Mouse (Mus musculus): ENCODE measurements around the gene Map1s. TPM values are rescaled to one million over a fixed set of nuclear protein-coding genes. Genes with fewer than 3 reads are reported as not detected.
A peak's percentile ranks its signal among the peaks of the same experiment; 100 is the strongest.
"Not testable (repeated sequence)": the region's sequence is repeated elsewhere in the genome, so short reads cannot be mapped to it uniquely, and the experiment has no call there.

Gene Map1s
- polyA plus RNA-seq, 1 experiment from 2014 or later = 39.5 TPM

DNA sequence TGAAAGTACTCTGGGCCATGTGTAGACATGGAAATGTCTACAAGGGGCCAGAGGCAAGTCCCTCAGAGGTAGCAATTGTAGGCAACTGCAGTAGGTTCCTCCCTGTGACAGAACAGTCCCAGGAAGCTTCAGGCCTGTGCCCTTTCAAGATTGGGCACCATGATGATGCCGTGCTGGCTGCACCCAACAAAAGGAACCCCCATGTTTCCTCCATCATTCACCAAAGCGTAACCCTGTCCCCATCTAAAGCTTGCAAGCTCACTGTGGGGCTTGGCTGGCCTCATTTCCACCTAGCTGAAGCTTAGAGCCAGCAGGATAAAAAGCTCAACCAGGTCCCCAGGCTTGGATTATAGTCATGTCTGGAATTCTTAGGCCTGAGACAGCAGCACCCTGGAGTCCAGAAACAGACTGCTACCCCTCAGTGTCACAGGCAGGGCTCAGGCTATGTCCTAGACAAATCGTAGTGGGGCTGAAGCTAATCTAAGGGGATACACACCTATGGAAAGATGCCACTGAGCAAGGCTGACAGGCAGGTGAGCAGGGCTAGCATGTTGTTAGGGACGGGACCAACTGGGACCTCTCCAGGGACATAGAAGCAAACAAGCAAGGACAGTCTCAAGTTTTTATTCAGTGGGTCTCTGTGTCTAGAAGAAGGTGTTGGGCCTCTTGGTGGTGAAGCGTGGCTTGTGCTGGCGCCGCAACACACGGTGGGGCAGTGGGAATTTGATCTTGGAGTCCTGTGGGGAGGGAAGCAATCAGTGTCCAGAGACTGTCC lies 10.8 kb upstream of the Map1s start:
- Histone ChIP-seq H3K36me3 (peaks cover 17% of the 10 kb centered on the region), H3K9me3 (no peaks in the 10 kb centered on the region), H3K4me3 (replicated peaks) (no peak overlapping the region; the same call in 1 of the 2 replicates), H3K4me1 (peaks cover 29% of the 10 kb centered on the region), H3K4me2 (no peak overlapping the region), H3K27ac (no peak overlapping the region), H3K9ac (no peak overlapping the region), H3K27me3 (replicated peaks) (peaks cover 37% of the 10 kb centered on the region)
- WGBS = 90% methylated on average over 8 of the region's 8 CpGs
- ATAC-seq (ENCODE audit: insufficient read depth, low FRiP score, low read depth) = no peak

DNA sequence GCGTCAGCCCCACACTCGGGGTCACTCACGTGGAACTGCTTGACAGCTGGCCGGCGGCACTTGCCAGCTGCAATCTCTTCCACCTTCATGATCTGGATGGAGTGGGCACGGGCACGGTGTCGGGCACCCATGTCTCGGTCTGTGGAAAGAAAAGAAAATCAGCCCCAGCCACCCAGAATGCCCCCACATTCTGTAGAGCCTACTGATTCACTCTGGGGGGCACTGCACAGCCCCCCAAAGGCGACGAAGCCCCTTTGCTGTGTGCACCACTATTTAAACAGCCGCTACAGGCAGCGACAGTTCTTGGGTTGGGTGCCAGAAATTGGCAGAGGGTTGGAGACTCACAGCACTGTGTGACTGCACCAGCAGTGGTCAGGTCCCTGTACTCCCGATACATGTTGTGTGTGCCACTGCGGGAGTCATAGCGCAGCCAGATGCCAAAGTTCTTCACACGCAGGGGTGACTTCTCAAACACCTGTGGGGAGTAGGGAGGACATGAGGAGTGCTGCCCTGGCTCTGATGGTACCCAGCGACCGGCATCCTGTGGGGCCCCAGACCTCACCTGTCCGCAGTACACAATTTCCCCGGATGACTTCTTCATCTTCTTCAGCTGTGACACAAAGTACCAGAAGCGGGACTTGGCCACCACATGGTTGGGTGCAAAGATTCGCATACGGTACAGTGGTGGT lies 10.0 kb upstream of the Map1s start:
- not testable (repeated sequence) for H3K27ac ChIP-seq; H3K9me3 ChIP-seq; H3K9ac ChIP-seq; ATAC-seq (ENCODE audit: insufficient read depth, low FRiP score, low read depth)
- Histone ChIP-seq H3K4me1 (peaks cover 29% of the 10 kb centered on the region), H3K4me2 (peak overlapping the region; percentile 88), H3K4me3 (replicated peaks) (peak overlapping the region; percentile 89), H3K36me3 (peaks cover 17% of the 10 kb centered on the region), H3K27me3 (replicated peaks) (peaks cover 31% of the 10 kb centered on the region)
- WGBS = 77% methylated on average over 24 of the region's 24 CpGs

DNA sequence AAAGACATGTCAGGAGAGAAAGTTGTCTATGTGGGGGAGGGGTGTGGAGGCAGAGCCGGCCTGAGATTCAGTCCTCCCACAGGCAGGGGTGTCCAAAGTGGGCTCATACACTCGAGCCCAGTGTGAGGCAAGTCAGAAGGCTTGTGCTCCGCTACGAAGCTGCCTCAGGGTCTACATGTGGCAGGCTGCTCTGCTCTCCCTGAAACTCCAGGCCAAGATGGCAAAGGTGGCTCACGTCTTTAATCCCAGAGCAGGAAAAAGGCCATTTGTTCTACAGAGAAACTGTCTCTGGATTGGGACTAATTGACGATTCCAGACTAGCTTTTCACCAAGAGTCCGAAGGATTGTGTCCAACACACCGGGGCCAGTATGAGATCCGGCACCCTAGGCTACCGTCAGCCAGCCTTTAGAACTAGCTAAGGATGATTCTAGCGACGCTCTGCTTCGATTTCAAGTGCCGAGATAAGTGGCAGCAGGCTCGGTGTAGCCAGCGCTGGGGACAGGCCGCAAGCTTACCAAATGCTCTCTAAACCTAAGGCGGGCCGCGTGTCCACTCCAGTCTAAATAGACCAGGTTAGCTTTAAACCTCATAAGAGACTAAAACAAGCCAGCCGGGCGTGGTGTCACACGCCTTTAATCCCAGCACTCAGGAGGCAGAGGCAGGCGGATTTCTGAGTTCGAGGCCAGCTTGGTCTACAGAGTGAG lies 9.3 kb upstream of the Map1s start:
- Histone ChIP-seq H3K9ac (peak overlapping the region; percentile 97), H3K36me3 (peaks cover 17% of the 10 kb centered on the region), H3K4me3 (replicated peaks) (peak overlapping the region; percentile 89), H3K9me3 (no peaks in the 10 kb centered on the region), H3K27ac (peak overlapping the region; percentile 68; the same call in 1 of the 2 replicates), H3K4me1 (peaks cover 27% of the 10 kb centered on the region), H3K4me2 (peak overlapping the region; percentile 88), H3K27me3 (replicated peaks) (peaks cover 23% of the 10 kb centered on the region)
- no peak for ATAC-seq (ENCODE audit: insufficient read depth, low FRiP score, low read depth)
- WGBS = 2% methylated on average over 25 of the region's 25 CpGs

DNA sequence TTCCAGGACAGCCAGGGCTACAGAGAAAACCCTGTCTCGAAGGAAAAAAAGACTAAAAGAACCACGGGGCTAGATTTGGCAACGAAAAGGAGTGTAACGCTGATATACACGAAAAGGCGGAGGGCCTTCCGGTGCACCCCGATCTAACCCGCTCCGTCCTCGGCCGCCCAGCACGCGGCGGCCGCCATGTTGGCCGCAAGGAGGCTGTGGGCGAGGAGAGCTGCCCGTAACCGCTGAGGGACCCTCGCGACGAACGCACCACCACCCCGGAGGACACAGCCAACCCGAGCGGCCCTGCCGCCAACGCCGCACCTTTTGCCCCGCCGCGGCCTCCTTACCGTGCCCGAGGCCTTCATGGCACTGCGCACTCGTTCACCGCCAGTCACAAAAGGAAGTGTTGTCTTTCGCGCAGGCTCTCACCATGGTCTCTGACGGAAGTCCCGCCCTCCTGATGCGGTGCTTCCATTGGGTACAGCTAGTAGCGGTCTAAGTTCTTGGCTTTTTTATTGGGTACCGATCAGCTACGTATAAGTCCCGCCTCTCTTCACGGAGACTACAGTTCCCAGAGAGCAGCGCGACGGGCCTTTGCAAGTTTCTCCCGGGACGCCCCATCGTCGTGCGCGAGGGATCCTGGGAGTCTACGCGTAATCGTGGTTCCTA lies 8.6 kb upstream of the Map1s start, which contains the start of gene Rpl18a:
TSS of gene Rpl18a (minus strand) at position 392 of the 660 bp plus-strand sequence.
- ATAC-seq (ENCODE audit: insufficient read depth, low FRiP score, low read depth) = peak; percentile 99
- Histone ChIP-seq H3K4me2 (peak within 1 kb of the TSS; percentile 88), H3K27ac (peak within 1 kb of the TSS; percentile 91), H3K4me3 (replicated peaks) (peak within 1 kb of the TSS; percentile 89), H3K27me3 (replicated peaks) (peaks cover 16% of the 10 kb centered on the region), H3K36me3 (peaks cover 17% of the 10 kb centered on the region), H3K9me3 (no peaks in the 10 kb centered on the region), H3K9ac (peak within 1 kb of the TSS; percentile 97), H3K4me1 (peaks cover 21% of the 10 kb centered on the region)
- WGBS = under 1% methylated on average over 60 of the region's 60 CpGs

DNA sequence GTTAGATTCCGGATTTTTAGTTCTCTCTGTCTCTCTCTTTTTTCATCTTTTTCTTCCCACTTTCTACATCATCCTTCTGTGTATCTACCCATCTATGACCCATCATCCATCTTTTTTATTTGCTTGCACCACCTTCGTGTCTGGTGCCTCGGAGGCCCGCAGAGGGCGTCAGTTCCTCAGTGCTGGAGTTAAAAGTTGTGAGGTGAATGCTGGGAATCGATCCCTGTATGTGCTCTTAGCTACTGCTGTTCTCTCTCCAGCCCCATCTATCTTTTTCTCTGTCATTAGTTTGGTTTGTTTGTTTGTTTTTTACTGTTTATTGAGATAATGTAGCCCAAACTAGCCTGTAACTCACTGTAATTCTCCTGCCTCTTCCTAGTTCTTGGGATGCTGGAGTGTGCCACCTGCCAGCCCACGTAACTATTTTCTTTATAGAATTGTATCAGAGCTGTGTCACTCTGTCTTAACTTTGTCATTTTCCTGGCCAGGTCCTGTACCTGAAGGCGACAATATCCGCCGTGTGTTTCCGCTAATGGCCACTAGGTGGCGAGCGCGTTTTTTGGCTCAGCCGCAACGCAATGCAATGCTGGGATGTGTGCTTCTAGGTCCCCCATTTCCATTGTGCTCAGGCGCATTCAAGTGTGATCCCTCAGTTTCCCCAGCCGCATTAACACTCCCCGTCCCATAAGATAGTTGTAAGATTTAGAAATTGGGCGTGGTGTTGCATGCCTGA lies 7.9 kb upstream of the Map1s start:
- Histone ChIP-seq H3K36me3 (peaks cover 17% of the 10 kb centered on the region), H3K27ac (peak overlapping the region; percentile 91), H3K4me1 (peaks cover 14% of the 10 kb centered on the region; the same call in 1 of the 2 replicates), H3K9ac (peak overlapping the region; percentile 77), H3K9me3 (no peaks in the 10 kb centered on the region), H3K4me3 (replicated peaks) (peak overlapping the region; percentile 89), H3K4me2 (peak overlapping the region; percentile 88), H3K27me3 (replicated peaks) (peaks cover 9% of the 10 kb centered on the region)
- WGBS = under 1% methylated on average over 20 of the region's 20 CpGs
- ATAC-seq (ENCODE audit: insufficient read depth, low FRiP score, low read depth) = peak; percentile 9

DNA sequence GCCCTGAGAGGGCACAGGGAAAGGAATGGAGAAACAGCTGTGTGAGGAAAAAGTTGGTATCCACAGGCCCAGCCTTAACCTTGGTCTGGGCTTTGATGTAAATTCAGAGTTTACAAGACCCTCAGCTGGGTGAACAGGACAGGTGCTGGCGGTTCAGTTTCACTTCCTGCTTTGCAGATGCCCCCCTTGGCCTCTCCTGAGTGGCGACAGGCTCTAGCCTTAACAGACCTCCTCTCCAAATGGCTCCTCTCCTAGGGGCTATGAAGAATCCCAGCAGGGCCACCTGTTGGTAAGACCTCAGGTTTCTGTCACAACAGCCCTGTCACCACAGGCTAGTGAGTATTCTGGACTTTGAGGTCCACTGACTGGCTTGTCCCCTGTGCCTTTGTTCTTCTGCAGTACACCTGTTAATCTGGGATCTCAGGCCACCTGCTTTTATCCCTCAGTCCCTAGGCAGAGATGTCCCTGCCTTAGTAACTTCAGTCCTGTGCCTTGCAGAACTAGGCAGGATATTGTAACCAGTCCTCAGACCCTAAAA lies 7.0 kb upstream of the Map1s start:
- Histone ChIP-seq H3K4me3 (replicated peaks) (no peak overlapping the region), H3K4me2 (no peak overlapping the region), H3K27me3 (replicated peaks) (peaks cover under 1% of the 10 kb centered on the region; the same call in 1 of the 2 replicates), H3K27ac (no peak overlapping the region), H3K9ac (no peak overlapping the region), H3K36me3 (peaks cover 17% of the 10 kb centered on the region), H3K9me3 (no peaks in the 10 kb centered on the region), H3K4me1 (peaks cover 13% of the 10 kb centered on the region; the same call in 1 of the 2 replicates)
- 45% methylated on average over 2 of the region's 2 CpGs for WGBS
- no peak for ATAC-seq (ENCODE audit: insufficient read depth, low FRiP score, low read depth)

DNA sequence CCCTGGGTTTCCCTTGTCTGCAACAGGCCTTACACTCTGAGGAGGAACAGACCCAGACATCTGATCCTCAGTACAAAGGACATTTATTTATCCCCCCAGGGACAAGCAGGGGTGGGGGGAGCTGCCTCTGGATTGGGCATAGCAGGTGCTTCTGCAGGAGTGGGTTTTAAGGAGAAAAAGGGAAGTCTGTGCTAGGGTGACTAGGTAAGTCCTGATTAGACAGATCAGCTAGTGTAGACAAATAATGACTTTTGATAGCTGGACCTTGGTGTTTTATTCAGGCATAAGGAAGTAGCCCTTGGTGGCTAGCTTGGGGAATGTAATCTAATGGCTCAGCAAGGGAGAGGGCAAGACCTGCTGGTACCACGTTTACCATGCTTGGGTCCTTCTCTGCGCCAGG lies 6.5 kb upstream of the Map1s start:
- H3K4me3 ChIP-seq (replicated peaks) = no peak overlapping the region
- ATAC-seq (ENCODE audit: insufficient read depth, low FRiP score, low read depth) = no peak
- no peak overlapping the region for H3K9ac ChIP-seq
- no peak overlapping the region for H3K4me2 ChIP-seq
- H3K9me3 ChIP-seq = no peaks in the 10 kb centered on the region
- H3K27me3 ChIP-seq (replicated peaks) = no peaks in the 10 kb centered on the region
- WGBS = 79% methylated on average over 2 of the region's 2 CpGs
- H3K36me3 ChIP-seq = peaks cover 15% of the 10 kb centered on the region
- no peak overlapping the region for H3K27ac ChIP-seq
- peaks cover 13% of the 10 kb centered on the region; the same call in 1 of the 2 replicates for H3K4me1 ChIP-seq

DNA sequence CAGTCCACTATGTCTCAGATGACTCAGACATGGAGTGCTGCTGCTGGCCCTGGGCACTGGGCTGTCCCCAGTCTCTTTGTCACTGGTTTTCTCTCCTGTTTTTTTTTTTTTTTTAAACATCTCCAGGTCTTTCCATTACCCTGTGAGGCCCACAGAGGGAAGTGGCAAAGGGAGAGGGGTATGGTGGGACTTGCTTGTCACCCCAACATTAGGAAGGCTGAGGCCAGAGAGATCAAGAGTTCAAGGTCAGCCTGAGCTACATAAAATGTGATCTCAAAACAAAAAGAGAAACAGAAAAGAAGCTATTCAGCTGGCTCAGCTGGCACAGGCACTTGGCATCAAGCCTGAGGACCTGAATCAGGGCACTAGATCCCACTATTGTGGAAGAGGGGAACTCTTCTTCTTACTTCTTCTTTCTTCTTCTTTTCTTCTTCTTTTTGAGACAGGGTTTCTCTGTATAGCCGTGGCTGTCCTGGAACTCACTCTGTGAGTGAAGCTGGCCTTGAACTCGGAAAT lies 4.8 kb upstream of the Map1s start:
- peaks cover 8% of the 10 kb centered on the region for H3K4me1 ChIP-seq
- no peak overlapping the region for H3K9ac ChIP-seq
- ATAC-seq (ENCODE audit: insufficient read depth, low FRiP score, low read depth) = no peak
- no peaks in the 10 kb centered on the region for H3K27me3 ChIP-seq (replicated peaks)
- H3K4me2 ChIP-seq = no peak overlapping the region
- no peaks in the 10 kb centered on the region for H3K9me3 ChIP-seq
- no peaks in the 10 kb centered on the region for H3K36me3 ChIP-seq
- 74% methylated on average over 2 of the region's 2 CpGs for WGBS
- no peak overlapping the region for H3K4me3 ChIP-seq (replicated peaks)
- no peak overlapping the region for H3K27ac ChIP-seq

DNA sequence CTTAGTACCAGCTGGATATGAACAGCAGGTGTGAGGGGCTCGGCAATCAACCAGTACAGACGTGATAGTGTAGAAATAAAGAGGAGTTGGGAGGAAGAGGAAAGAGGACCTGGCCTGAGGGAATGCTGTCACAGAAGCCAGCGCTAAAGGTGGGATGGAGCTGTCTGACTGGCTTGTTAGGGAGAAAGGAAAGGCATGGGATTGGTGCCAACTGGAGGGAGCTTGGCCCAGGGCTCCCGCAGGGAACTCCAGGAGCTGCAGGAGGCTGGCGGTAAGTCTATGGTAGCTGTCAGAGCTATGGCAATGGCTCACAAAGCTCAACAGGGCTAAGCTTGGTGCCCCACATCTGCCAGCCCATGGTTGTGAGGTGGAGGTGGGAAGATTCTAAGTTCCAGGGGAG lies 3.5 kb upstream of the Map1s start:
- Histone ChIP-seq H3K9me3 (no peaks in the 10 kb centered on the region), H3K36me3 (no peaks in the 10 kb centered on the region), H3K4me2 (no peak overlapping the region), H3K4me1 (peaks cover 11% of the 10 kb centered on the region), H3K27me3 (replicated peaks) (no peaks in the 10 kb centered on the region), H3K27ac (no peak overlapping the region), H3K4me3 (replicated peaks) (no peak overlapping the region), H3K9ac (no peak overlapping the region; the same call in 1 of the 2 replicates)
- no peak for ATAC-seq (ENCODE audit: insufficient read depth, low FRiP score, low read depth)
- 34% methylated on average over 5 of the region's 5 CpGs for WGBS

DNA sequence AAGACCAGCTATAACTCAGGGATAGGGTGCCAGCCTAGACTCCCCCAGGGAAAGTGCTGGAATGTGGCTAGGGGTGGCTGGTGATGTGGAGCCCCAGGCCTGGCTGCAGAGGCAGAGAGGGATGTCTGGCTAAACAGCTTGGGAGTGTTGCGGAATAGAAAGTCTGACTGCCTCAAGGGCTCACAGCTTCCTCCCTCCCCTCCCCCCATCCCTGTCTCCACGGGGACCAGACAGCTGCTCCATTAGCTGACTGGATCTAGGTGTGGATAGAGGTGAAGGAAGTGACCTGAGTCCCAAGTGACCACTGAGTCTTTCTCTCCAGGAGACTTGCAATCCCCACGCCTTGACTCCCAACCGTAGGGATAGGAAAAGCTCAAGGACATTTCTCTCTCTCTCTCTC lies 2.6 kb upstream of the Map1s start:
- Histone ChIP-seq H3K4me3 (replicated peaks) (no peak overlapping the region), H3K9me3 (no peaks in the 10 kb centered on the region), H3K27ac (no peak overlapping the region), H3K4me2 (no peak overlapping the region), H3K36me3 (no peaks in the 10 kb centered on the region), H3K4me1 (peaks cover 11% of the 10 kb centered on the region), H3K9ac (no peak overlapping the region), H3K27me3 (replicated peaks) (no peaks in the 10 kb centered on the region)
- no peak for ATAC-seq (ENCODE audit: insufficient read depth, low FRiP score, low read depth)
- 37% methylated on average over 4 of the region's 4 CpGs for WGBS
